Mouse (Mus musculus) cerebellum, adult 8-10 months (tissue): ENCODE measurements around the gene Tpm3.

ENCODE experiments used
- DNase-seq: peaks from one replicate; pipeline ENCODE4 v3.0.0; 2022

The Tpm3 gene

GRCm38 (mm10) chr3:90072294-90072693 is at the start of gene Tpm3:
Gene Tpm3, plus strand, starts transcription at chr3:90072649.
- DNase-seq, result no peak

GRCm38 (mm10) chr3:90034653-90035052 is 37.8 kb upstream of the Tpm3 start:
- DNase-seq, result no peak

- no peak for DNase-seq
Observed at GRCm38 (mm10) chr3:90036263-90036662, 36.2 kb upstream of the Tpm3 start.

GRCm38 (mm10) chr3:90049691-90050090 is 22.8 kb upstream of the Tpm3 start:
- DNase-seq, result no peak

- DNase-seq, result no peak
Observed at GRCm38 (mm10) chr3:90051441-90052350, 20.8 kb upstream of the Tpm3 start, which contains the start of gene 4933434E20Rik. Gene 4933434E20Rik, plus strand, starts transcription at chr3:90051636.

GRCm38 (mm10) chr3:90052351-90053241 is 19.9 kb upstream of the Tpm3 start, which contains the start of gene Ubap2l:
Gene Ubap2l, minus strand, starts transcription at chr3:90052628.
- peak; percentile 91 for DNase-seq

- DNase-seq, result no peak
Observed at GRCm38 (mm10) chr3:90061549-90061948, 10.9 kb upstream of the Tpm3 start.

GRCm38 (mm10) chr3:90062539-90062938 is 9.9 kb upstream of the Tpm3 start:
- no peak for DNase-seq

GRCm38 (mm10) chr3:90064383-90064782 is 8.1 kb upstream of the Tpm3 start:
- no peak for DNase-seq

- peak; percentile 35 for DNase-seq
Observed at GRCm38 (mm10) chr3:90065553-90065952, 6.9 kb upstream of the Tpm3 start.

- no peak for DNase-seq
Observed at GRCm38 (mm10) chr3:90067851-90068250, 4.6 kb upstream of the Tpm3 start.

GRCm38 (mm10) chr3:90069688-90070087 is 2.8 kb upstream of the Tpm3 start:
- no peak for DNase-seq

GRCm38 (mm10) chr3:90076921-90077716 is 4.7 kb downstream of the Tpm3 start:
- peak; percentile 82 for DNase-seq

GRCm38 (mm10) chr3:90078224-90078623 is 5.8 kb downstream of the Tpm3 start:
- DNase-seq, result no peak

- peak; percentile 83 for DNase-seq
Observed at GRCm38 (mm10) chr3:90079133-90079762, 6.8 kb downstream of the Tpm3 start.

- peak; percentile 30 for DNase-seq
Observed at GRCm38 (mm10) chr3:90079763-90080497, 7.5 kb downstream of the Tpm3 start.

- no peak for DNase-seq
Observed at GRCm38 (mm10) chr3:90080498-90080863, 8.0 kb downstream of the Tpm3 start.

GRCm38 (mm10) chr3:90081365-90082240 is 9.2 kb downstream of the Tpm3 start:
- DNase-seq, result no peak

- DNase-seq, result peak; percentile 22
Observed at GRCm38 (mm10) chr3:90083034-90083433, 10.6 kb downstream of the Tpm3 start.

GRCm38 (mm10) chr3:90083698-90084324 is 11.4 kb downstream of the Tpm3 start:
- DNase-seq, result no peak
